Comparison of ENCODE assay signal across 21 mouse cellular contexts in the genomic region with DNA sequence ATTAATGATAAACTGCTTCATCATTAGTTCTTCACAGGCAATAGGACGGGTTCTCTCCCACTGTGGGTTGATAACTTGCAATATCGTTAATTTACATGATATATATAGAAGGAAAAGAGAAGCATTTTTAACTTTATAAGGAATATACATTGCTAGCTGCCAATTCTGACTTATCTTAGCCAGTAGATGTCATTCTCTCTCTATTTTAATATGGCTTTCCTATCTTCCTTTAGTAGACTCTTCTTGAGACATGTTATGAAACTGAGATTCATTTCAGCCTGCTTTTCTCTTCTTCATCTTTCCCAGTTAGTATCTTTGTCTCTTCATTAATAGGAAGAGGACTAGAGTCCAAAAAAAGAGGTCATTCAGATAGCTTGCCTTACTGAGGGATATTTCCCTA.
DNase-seq lines count a peak whose midpoint lies in the region; ATAC-seq and TF ChIP-seq lines count a peak whose summit lies in the region.
"Had no signal": no experiment of that assay in that cellular context is flagged by ENCODE, and none has a peak within 500 bp of the region (broad histone marks: within the 10 kb centered on the region; RNA-seq: fewer than 3 reads in every experiment).

No protein-coding gene starts in this region.

- no peaks in the 10 kb centered on the region for H3K36me3 ChIP-seq in forebrain, postnatal 0 days (ENCODE audit: insufficient read depth)
- no peaks in the 10 kb centered on the region for H3K36me3 ChIP-seq in forebrain, embryonic 10.5 days (replicated peaks)
- H3K36me3 ChIP-seq in midbrain, postnatal 0 days (ENCODE audit: insufficient read depth, low read length) = no peaks in the 10 kb centered on the region
- H3K36me3 ChIP-seq in midbrain, embryonic 11.5 days (ENCODE audit: control insufficient read depth, insufficient read depth, low read length) = no peaks in the 10 kb centered on the region
- H3K36me3 ChIP-seq: embryonic facial prominence, embryonic 12.5 days; forebrain, embryonic 12.5 days; heart, embryonic 12.5 days; hindbrain, embryonic 10.5 days; hindbrain, embryonic 15.5 days had no signal

- H3K4me1 ChIP-seq in forebrain, postnatal 0 days (ENCODE audit: insufficient read depth) = no peaks in the 10 kb centered on the region
- no peaks in the 10 kb centered on the region for H3K4me1 ChIP-seq in forebrain, embryonic 10.5 days
- H3K4me1 ChIP-seq in midbrain, postnatal 0 days (ENCODE audit: insufficient read depth, low read length) = no peaks in the 10 kb centered on the region
- no peaks in the 10 kb centered on the region for H3K4me1 ChIP-seq in midbrain, embryonic 11.5 days (ENCODE audit: control insufficient read depth, insufficient read depth, low read length)
- H3K4me1 ChIP-seq: embryonic facial prominence, embryonic 12.5 days; forebrain, embryonic 12.5 days; heart, embryonic 12.5 days; hindbrain, embryonic 10.5 days; hindbrain, embryonic 15.5 days had no signal

- H3K9ac ChIP-seq in forebrain, postnatal 0 days = no peak overlapping the region
- no peak overlapping the region for H3K9ac ChIP-seq in midbrain, postnatal 0 days (replicated peaks; ENCODE audit: low read length, poor library complexity, severe bottlenecking)
- no peak overlapping the region for H3K9ac ChIP-seq in midbrain, embryonic 11.5 days (ENCODE audit: low read length)
- H3K9ac ChIP-seq: embryonic facial prominence, embryonic 12.5 days; forebrain, embryonic 12.5 days; heart, embryonic 12.5 days; hindbrain, embryonic 15.5 days had no signal

- H3K9me3 ChIP-seq in forebrain, postnatal 0 days (ENCODE audit: low read length) = no peaks in the 10 kb centered on the region
- H3K9me3 ChIP-seq in forebrain, embryonic 10.5 days = no peaks in the 10 kb centered on the region
- no peaks in the 10 kb centered on the region for H3K9me3 ChIP-seq in midbrain, postnatal 0 days (ENCODE audit: low read length)
- no peaks in the 10 kb centered on the region for H3K9me3 ChIP-seq in midbrain, embryonic 11.5 days (ENCODE audit: control insufficient read depth, low read length)
- H3K9me3 ChIP-seq: embryonic facial prominence, embryonic 12.5 days; forebrain, embryonic 12.5 days; heart, embryonic 12.5 days; hindbrain, embryonic 10.5 days; hindbrain, embryonic 15.5 days had no signal

- H3K4me2 ChIP-seq in forebrain, postnatal 0 days (ENCODE audit: low read depth) = no peak overlapping the region
- H3K4me2 ChIP-seq in midbrain, postnatal 0 days (ENCODE audit: low read depth, low read length, poor library complexity, severe bottlenecking) = no peak overlapping the region
- H3K4me2 ChIP-seq in midbrain, embryonic 11.5 days = no peak overlapping the region
- H3K4me2 ChIP-seq: embryonic facial prominence, embryonic 12.5 days; forebrain, embryonic 12.5 days; heart, embryonic 12.5 days; hindbrain, embryonic 15.5 days had no signal

- no peak overlapping the region for H3K27ac ChIP-seq in forebrain, postnatal 0 days (ENCODE audit: low read depth, low read length)
- H3K27ac ChIP-seq in forebrain, embryonic 10.5 days = no peak overlapping the region
- H3K27ac ChIP-seq in layer of hippocampus, adult 2 months = no peak overlapping the region
- no peak overlapping the region; the same call in 1 of the 2 replicates for H3K27ac ChIP-seq in midbrain, postnatal 0 days (ENCODE audit: low read depth, low read length)
- no peak overlapping the region for H3K27ac ChIP-seq in midbrain, embryonic 11.5 days (ENCODE audit: low read depth, low read length)
- H3K27ac ChIP-seq: embryonic facial prominence, embryonic 12.5 days; forebrain, embryonic 12.5 days; heart, adult 2 months; hindbrain, embryonic 10.5 days; hindbrain, embryonic 15.5 days had no signal

- H3K27me3 ChIP-seq in forebrain, postnatal 0 days (ENCODE audit: insufficient read depth, low read length) = no peaks in the 10 kb centered on the region
- H3K27me3 ChIP-seq in forebrain, embryonic 10.5 days (ENCODE audit: poor library complexity, severe bottlenecking) = no peaks in the 10 kb centered on the region
- H3K27me3 ChIP-seq in midbrain, postnatal 0 days (ENCODE audit: insufficient read depth, low read length) = no peaks in the 10 kb centered on the region
- H3K27me3 ChIP-seq in midbrain, embryonic 11.5 days (ENCODE audit: control insufficient read depth, insufficient read depth, low read length) = no peaks in the 10 kb centered on the region
- H3K27me3 ChIP-seq: embryonic facial prominence, embryonic 12.5 days; forebrain, embryonic 12.5 days; heart, embryonic 12.5 days; hindbrain, embryonic 15.5 days had no signal

- TF ChIP-seq CTCF in forebrain, postnatal 0 days (IDR thresholded peaks at IDR 0.05; ENCODE audit: low read depth) = peak; percentile 32
- TF ChIP-seq CTCF in layer of hippocampus, adult 2 months (conservative IDR thresholded peaks at IDR 0.05) = peak; percentile 61
- peak; percentile 68 for TF ChIP-seq CTCF in midbrain, postnatal 0 days (IDR thresholded peaks at IDR 0.05)

- 62% methylated on average over 2 of the region's 2 CpGs for WGBS in forebrain, postnatal 0 days
- 92% methylated on average over 2 of the region's 2 CpGs for WGBS in forebrain, embryonic 10.5 days
- WGBS in midbrain, postnatal 0 days = 74% methylated on average over 2 of the region's 2 CpGs
- 86% methylated on average over 2 of the region's 2 CpGs for WGBS in midbrain, embryonic 11.5 days

- no peak overlapping the region for H3K4me3 ChIP-seq in forebrain, postnatal 0 days (ENCODE audit: low read depth, low read length)
- H3K4me3 ChIP-seq in forebrain, embryonic 10.5 days = no peak overlapping the region
- no peak overlapping the region for H3K4me3 ChIP-seq in layer of hippocampus, adult 2 months
- no peak overlapping the region for H3K4me3 ChIP-seq in midbrain, postnatal 0 days (ENCODE audit: low read depth, low read length)
- no peak overlapping the region for H3K4me3 ChIP-seq in midbrain, embryonic 11.5 days (ENCODE audit: low read depth, low read length)
- H3K4me3 ChIP-seq: embryonic facial prominence, embryonic 12.5 days; forebrain, embryonic 12.5 days; heart, adult 2 months; heart, embryonic 12.5 days; hindbrain, embryonic 10.5 days; hindbrain, embryonic 15.5 days had no signal

- peak; percentile 31 for DNase-seq in forebrain, postnatal 0 days
- DNase-seq in forebrain, embryonic 10.5 days (ENCODE audit: extremely low spot score, low spot score) = no peak
- no peak for DNase-seq in layer of hippocampus, adult 2 months (ENCODE audit: low spot score in 2 of 2)
- no peak for DNase-seq in layer of hippocampus, postnatal 36 days
- DNase-seq in midbrain, postnatal 0 days (ENCODE audit: low spot score) = peak; percentile 10
- DNase-seq in midbrain, embryonic 11.5 days (ENCODE audit: low spot score, missing footprints) = no peak
- peak; percentile 18 for DNase-seq in telencephalon, adult 2 months (ENCODE audit: low read depth, low spot score)
- DNase-seq in embryo, embryonic 11 days = no peak
- DNase-seq: adrenal gland, adult 2 months; adrenal gland, postnatal 36 days; cerebellum, adult 18-20 months; cerebellum, postnatal 10 days; gastrocnemius, postnatal 14 days; heart, adult 2 months had no signal

- no peak for ATAC-seq in forebrain, postnatal 0 days
- ATAC-seq in midbrain, postnatal 0 days (ENCODE audit: low FRiP score) = no peak
- no peak for ATAC-seq in midbrain, embryonic 11.5 days (ENCODE audit: low FRiP score)
- ATAC-seq: inflammation-experienced regulatory T-cells, adult 6 months; intestine, postnatal 0 days had no signal

Comparison
In these comparisons a context has a peak if more than half of its experiments do, and no peak if none do; other contexts are left out.
1. DNase-seq: peak in forebrain, postnatal 0 days (single experiment), midbrain, postnatal 0 days (single experiment) and telencephalon, adult 2 months (single experiment); none in forebrain, embryonic 10.5 days (single experiment), layer of hippocampus, adult 2 months (0 of 2), layer of hippocampus, postnatal 36 days (0 of 2), midbrain, embryonic 11.5 days (single experiment) and embryo, embryonic 11 days (single experiment).
2. Peak in every context shown above with its lines, with median percentiles within 50 percentile points of each other: CTCF ChIP-seq.